ENCODE assay signal across 21 mouse cellular contexts in the genomic region with DNA sequence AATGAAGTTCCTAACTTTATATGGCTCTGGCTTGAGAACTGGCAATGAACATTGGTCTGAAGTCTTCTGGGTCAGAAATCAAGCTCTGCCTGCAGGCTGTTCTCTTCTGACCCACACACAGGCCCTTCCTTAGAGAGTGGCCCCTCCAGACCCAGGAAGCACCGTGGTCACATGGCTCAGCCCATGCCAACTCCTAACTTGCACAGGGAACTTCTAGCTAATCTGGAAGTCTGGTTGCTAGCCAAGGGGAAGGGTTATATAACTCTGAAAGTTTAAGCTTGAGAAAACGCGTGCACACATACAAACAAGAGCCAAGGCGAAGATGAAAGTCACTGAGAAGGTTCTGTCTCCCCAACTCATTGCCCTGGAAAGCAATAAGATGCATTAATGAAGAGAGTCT.
DNase-seq lines count a peak whose midpoint lies in the region; ATAC-seq and TF ChIP-seq lines count a peak whose summit lies in the region.
"Had no signal": no experiment of that assay in that cellular context is flagged by ENCODE, and none has a peak within 500 bp of the region (broad histone marks: within the 10 kb centered on the region; RNA-seq: fewer than 3 reads in every experiment).

No protein-coding gene starts in this region.

- no peak overlapping the region for H3K9ac ChIP-seq in heart, embryonic 16.5 days (ENCODE audit: low read length)
- no peak overlapping the region for H3K9ac ChIP-seq in heart, embryonic 11.5 days (ENCODE audit: low read depth, low read length)
- no peak overlapping the region for H3K9ac ChIP-seq in lung, embryonic 14.5 days
- no peak overlapping the region for H3K9ac ChIP-seq in heart, postnatal 0 days (replicated peaks; ENCODE audit: low read depth, low read length)
- no peak overlapping the region for H3K9ac ChIP-seq in forebrain, postnatal 0 days
- H3K9ac ChIP-seq: embryonic facial prominence, embryonic 15.5 days; limb, embryonic 12.5 days; liver, embryonic 15.5 days; stomach, embryonic 15.5 days had no signal

- no peak for TF ChIP-seq EP300 in heart, postnatal 0 days (IDR thresholded peaks at IDR 0.05; ENCODE audit: low read depth)

- H3K4me2 ChIP-seq in heart, embryonic 16.5 days (ENCODE audit: low read depth, low read length), result no peak overlapping the region
- H3K4me2 ChIP-seq in heart, embryonic 11.5 days, result no peak overlapping the region
- no peak overlapping the region for H3K4me2 ChIP-seq in lung, embryonic 14.5 days
- H3K4me2 ChIP-seq in heart, postnatal 0 days (ENCODE audit: low read depth, low read length), result no peak overlapping the region
- no peak overlapping the region for H3K4me2 ChIP-seq in forebrain, postnatal 0 days (ENCODE audit: low read depth)
- H3K4me2 ChIP-seq: embryonic facial prominence, embryonic 15.5 days; limb, embryonic 12.5 days; liver, embryonic 15.5 days; stomach, embryonic 15.5 days had no signal

- no peak overlapping the region for H3K27ac ChIP-seq in heart, embryonic 16.5 days (ENCODE audit: low read length)
- no peak overlapping the region for H3K27ac ChIP-seq in heart, embryonic 11.5 days (ENCODE audit: low read depth, low read length)
- no peak overlapping the region for H3K27ac ChIP-seq in lung, embryonic 14.5 days (ENCODE audit: low read depth)
- H3K27ac ChIP-seq in heart, postnatal 0 days (ENCODE audit: low read depth), result no peak overlapping the region
- no peak overlapping the region for H3K27ac ChIP-seq in forebrain, postnatal 0 days (ENCODE audit: low read depth, low read length)
- H3K27ac ChIP-seq: embryonic facial prominence, embryonic 15.5 days; hindbrain, postnatal 0 days; kidney, postnatal 0 days; limb, embryonic 12.5 days; liver, embryonic 15.5 days; stomach, embryonic 15.5 days had no signal

- peak; percentile 55; the same call in 1 of the 2 replicates for ATAC-seq in heart, embryonic 16.5 days (replicated peaks; ENCODE audit: extremely low read depth, insufficient read depth, low FRiP score)
- ATAC-seq in heart, embryonic 11.5 days (replicated peaks; ENCODE audit: insufficient number of reproducible peaks, low FRiP score, low TSS enrichment), result no peak
- ATAC-seq in lung, embryonic 14.5 days (ENCODE audit: insufficient read depth), result no peak
- ATAC-seq in heart, postnatal 0 days (ENCODE audit: insufficient read depth, low read depth), result peak; percentile 70; the same call in 1 of the 2 replicates
- ATAC-seq in forebrain, postnatal 0 days, result no peak
- ATAC-seq: activated CD4-positive, CD25-positive, alpha-beta regulatory T cell, adult 4 months had no signal

- H3K4me1 ChIP-seq in heart, embryonic 16.5 days (ENCODE audit: control insufficient read depth, insufficient read depth, low read length), result peaks cover 16% of the 10 kb centered on the region
- peaks cover 7% of the 10 kb centered on the region; the same call in 1 of the 2 replicates for H3K4me1 ChIP-seq in heart, embryonic 11.5 days (ENCODE audit: control insufficient read depth, insufficient read depth, low read length)
- peaks cover 10% of the 10 kb centered on the region; the same call in 1 of the 2 replicates for H3K4me1 ChIP-seq in lung, embryonic 14.5 days (ENCODE audit: insufficient read depth)
- H3K4me1 ChIP-seq in lung, adult 2 months (ENCODE audit: control insufficient read depth, insufficient read depth, low read length), result no peaks in the 10 kb centered on the region; the same call in none of the 2 replicates
- H3K4me1 ChIP-seq in heart, postnatal 0 days (ENCODE audit: control insufficient read depth, insufficient read depth), result 0 out of 2 replicates have a peak, but pooled peaks cover 5% of the 10 kb centered on the region
- no peaks in the 10 kb centered on the region for H3K4me1 ChIP-seq in forebrain, postnatal 0 days (ENCODE audit: insufficient read depth)
- H3K4me1 ChIP-seq: embryonic facial prominence, embryonic 15.5 days; limb, embryonic 12.5 days; stomach, embryonic 15.5 days had no signal

- TF ChIP-seq CTCF in lung, embryonic 14.5 days (IDR thresholded peaks at IDR 0.05; ENCODE audit: low read depth), result no peak
- TF ChIP-seq CTCF in lung, adult 2 months (IDR thresholded peaks at IDR 0.05; ENCODE audit: insufficient read depth, low read length), result no peak
- no peak for TF ChIP-seq CTCF in heart, postnatal 0 days (IDR thresholded peaks at IDR 0.05; ENCODE audit: low read depth)
- no peak for TF ChIP-seq CTCF in forebrain, postnatal 0 days (IDR thresholded peaks at IDR 0.05; ENCODE audit: low read depth)

- WGBS in heart, embryonic 16.5 days, result 59% methylated on average over 4 of the region's 4 CpGs
- WGBS in heart, embryonic 11.5 days (ENCODE audit: insufficient replicate concordance), result 81% methylated on average over 4 of the region's 4 CpGs
- 68% methylated on average over 4 of the region's 4 CpGs for WGBS in lung, embryonic 14.5 days
- 34% methylated on average over 4 of the region's 4 CpGs for WGBS in lung, adult 2 months
- 51% methylated on average over 4 of the region's 4 CpGs for WGBS in heart, postnatal 0 days
- 75% methylated on average over 4 of the region's 4 CpGs for WGBS in forebrain, postnatal 0 days

- no peak overlapping the region for H3K4me3 ChIP-seq in heart, embryonic 16.5 days (ENCODE audit: low read length)
- H3K4me3 ChIP-seq in heart, embryonic 11.5 days (ENCODE audit: low read depth, low read length), result no peak overlapping the region
- H3K4me3 ChIP-seq in lung, embryonic 14.5 days (ENCODE audit: low read depth, low read length), result no peak overlapping the region
- no peak overlapping the region for H3K4me3 ChIP-seq in lung, adult 2 months (replicated peaks; ENCODE audit: extremely low read depth, low read depth, low read length)
- no peak overlapping the region for H3K4me3 ChIP-seq in heart, postnatal 0 days (ENCODE audit: low read depth, low read length)
- H3K4me3 ChIP-seq in forebrain, postnatal 0 days (ENCODE audit: low read depth, low read length), result no peak overlapping the region
- H3K4me3 ChIP-seq: embryonic facial prominence, embryonic 15.5 days; forebrain, embryonic 10.5 days; limb, embryonic 12.5 days; liver, embryonic 15.5 days; stomach, embryonic 15.5 days had no signal

- peak; percentile 28 for DNase-seq in lung, embryonic 14.5 days
- DNase-seq in lung, adult 2 months, result no peak
- DNase-seq in heart, postnatal 0 days (ENCODE audit: low spot score), result peak; percentile 38
- peak; percentile 80 for DNase-seq in lung, postnatal 25 days (ENCODE audit: low spot score)
- DNase-seq in forebrain, postnatal 0 days, result no peak
- DNase-seq: cerebellum, adult 9-10 months; midbrain, embryonic 14.5 days; right cerebral cortex, adult 18-20 months; spleen, adult 18-20 months; thymus, adult 2 months had no signal

- no peaks in the 10 kb centered on the region for H3K36me3 ChIP-seq in heart, embryonic 16.5 days (ENCODE audit: control insufficient read depth, insufficient read depth)
- H3K36me3 ChIP-seq in heart, embryonic 11.5 days (ENCODE audit: control insufficient read depth, insufficient read depth, low read length), result no peaks in the 10 kb centered on the region
- H3K36me3 ChIP-seq in lung, embryonic 14.5 days (ENCODE audit: insufficient read depth), result no peaks in the 10 kb centered on the region
- H3K36me3 ChIP-seq in heart, postnatal 0 days (replicated peaks; ENCODE audit: control insufficient read depth, insufficient read depth, low read length), result no peaks in the 10 kb centered on the region
- no peaks in the 10 kb centered on the region for H3K36me3 ChIP-seq in forebrain, postnatal 0 days (ENCODE audit: insufficient read depth)
- H3K36me3 ChIP-seq: embryonic facial prominence, embryonic 15.5 days; forebrain, embryonic 10.5 days; limb, embryonic 12.5 days; liver, embryonic 15.5 days; stomach, embryonic 15.5 days had no signal

- no peaks in the 10 kb centered on the region for H3K27me3 ChIP-seq in heart, embryonic 16.5 days (ENCODE audit: control insufficient read depth, insufficient read depth, low read length)
- H3K27me3 ChIP-seq in heart, embryonic 11.5 days (ENCODE audit: control insufficient read depth, insufficient read depth, low read length), result no peaks in the 10 kb centered on the region
- no peaks in the 10 kb centered on the region for H3K27me3 ChIP-seq in lung, embryonic 14.5 days (ENCODE audit: insufficient read depth, low read length)
- no peaks in the 10 kb centered on the region for H3K27me3 ChIP-seq in heart, postnatal 0 days (ENCODE audit: control insufficient read depth, insufficient read depth, low read length)
- no peaks in the 10 kb centered on the region for H3K27me3 ChIP-seq in forebrain, postnatal 0 days (ENCODE audit: insufficient read depth, low read length)
- H3K27me3 ChIP-seq: embryonic facial prominence, embryonic 15.5 days; limb, embryonic 12.5 days; liver, embryonic 15.5 days; Patski; stomach, embryonic 15.5 days had no signal

- H3K9me3 ChIP-seq in heart, embryonic 16.5 days (replicated peaks; ENCODE audit: control insufficient read depth, low read length), result no peaks in the 10 kb centered on the region
- H3K9me3 ChIP-seq in heart, embryonic 11.5 days (replicated peaks; ENCODE audit: control insufficient read depth, low read length), result no peaks in the 10 kb centered on the region
- H3K9me3 ChIP-seq in lung, embryonic 14.5 days (ENCODE audit: low read depth, low read length), result no peaks in the 10 kb centered on the region
- no peaks in the 10 kb centered on the region for H3K9me3 ChIP-seq in heart, postnatal 0 days (replicated peaks; ENCODE audit: control insufficient read depth, low read length)
- H3K9me3 ChIP-seq in forebrain, postnatal 0 days (ENCODE audit: low read length), result no peaks in the 10 kb centered on the region
- H3K9me3 ChIP-seq: embryonic facial prominence, embryonic 15.5 days; forebrain, embryonic 10.5 days; limb, embryonic 12.5 days; liver, embryonic 15.5 days; stomach, embryonic 15.5 days had no signal

- TF ChIP-seq POLR2A in lung, adult 2 months (IDR thresholded peaks at IDR 0.05; ENCODE audit: borderline replicate concordance, extremely low read depth, low read depth, low read length), result no peak

Comparison
In these comparisons a context has a peak if more than half of its experiments do, and no peak if none do; other contexts are left out.
1. ATAC-seq: peak in heart, embryonic 16.5 days (single experiment) and heart, postnatal 0 days (single experiment); none in heart, embryonic 11.5 days (single experiment), lung, embryonic 14.5 days (single experiment) and forebrain, postnatal 0 days (single experiment).
2. DNase-seq: peak in lung, embryonic 14.5 days (single experiment), heart, postnatal 0 days (single experiment) and lung, postnatal 25 days (single experiment); none in lung, adult 2 months (single experiment) and forebrain, postnatal 0 days (single experiment).